Mouse (Mus musculus): Measurements from ENCODE around the gene Zfp281. TPM values are rescaled to one million over a fixed set of nuclear protein-coding genes. Genes with fewer than 3 reads are reported as not detected.

Zfp281 gene
- polyA plus RNA-seq (2012; rRNA removed): 17.0 TPM in 2 replicates

DNA sequence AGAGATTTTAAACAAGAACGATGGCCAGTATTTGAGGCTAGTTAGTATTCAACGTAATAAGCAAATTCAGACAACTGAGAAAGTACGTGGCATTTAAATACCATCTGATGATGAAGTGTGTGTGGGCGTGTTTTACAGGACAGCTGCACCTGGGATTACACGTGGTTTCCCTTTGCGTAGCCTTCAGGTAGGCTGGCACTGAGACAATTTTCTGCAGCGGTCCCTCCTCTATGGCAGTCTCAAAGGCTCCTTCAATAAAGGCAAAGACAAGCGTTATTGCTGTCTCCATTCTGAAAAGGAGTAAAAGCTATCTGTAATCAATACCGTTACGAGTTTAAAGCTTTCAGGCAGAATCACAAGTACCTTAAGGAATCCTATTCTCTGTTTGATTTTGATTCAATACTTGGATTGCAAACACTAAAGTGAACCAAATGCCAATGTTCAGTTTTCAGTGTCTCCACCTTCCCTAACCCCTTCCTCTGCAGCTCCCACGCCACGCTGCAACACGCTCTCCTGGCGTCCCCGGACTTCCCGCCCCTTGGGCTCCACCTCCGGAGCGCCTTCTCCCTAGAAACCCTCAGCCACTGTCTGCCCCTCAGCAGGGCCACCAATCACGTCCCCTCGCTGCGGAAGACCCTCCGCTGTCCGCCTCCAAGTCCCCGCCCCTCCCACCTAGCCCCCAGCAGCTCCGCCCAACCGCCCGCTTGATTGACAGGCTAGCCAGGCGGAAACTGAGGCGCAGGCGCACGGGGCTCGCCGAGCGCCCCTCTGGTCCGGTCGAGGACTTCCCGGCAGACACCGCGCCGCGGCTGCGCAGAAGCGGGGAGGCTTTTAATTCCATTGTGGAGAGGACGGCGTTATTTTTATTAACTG, at the start of gene Zfp281:
Gene Zfp281, plus strand, starts transcription at position 756 of the 873 bp plus-strand sequence.
- peak; percentile 92 to 97 for DNase-seq (ENCODE audit: extremely low spot score in 1 of 2, low spot score in 1 of 2)

DNA sequence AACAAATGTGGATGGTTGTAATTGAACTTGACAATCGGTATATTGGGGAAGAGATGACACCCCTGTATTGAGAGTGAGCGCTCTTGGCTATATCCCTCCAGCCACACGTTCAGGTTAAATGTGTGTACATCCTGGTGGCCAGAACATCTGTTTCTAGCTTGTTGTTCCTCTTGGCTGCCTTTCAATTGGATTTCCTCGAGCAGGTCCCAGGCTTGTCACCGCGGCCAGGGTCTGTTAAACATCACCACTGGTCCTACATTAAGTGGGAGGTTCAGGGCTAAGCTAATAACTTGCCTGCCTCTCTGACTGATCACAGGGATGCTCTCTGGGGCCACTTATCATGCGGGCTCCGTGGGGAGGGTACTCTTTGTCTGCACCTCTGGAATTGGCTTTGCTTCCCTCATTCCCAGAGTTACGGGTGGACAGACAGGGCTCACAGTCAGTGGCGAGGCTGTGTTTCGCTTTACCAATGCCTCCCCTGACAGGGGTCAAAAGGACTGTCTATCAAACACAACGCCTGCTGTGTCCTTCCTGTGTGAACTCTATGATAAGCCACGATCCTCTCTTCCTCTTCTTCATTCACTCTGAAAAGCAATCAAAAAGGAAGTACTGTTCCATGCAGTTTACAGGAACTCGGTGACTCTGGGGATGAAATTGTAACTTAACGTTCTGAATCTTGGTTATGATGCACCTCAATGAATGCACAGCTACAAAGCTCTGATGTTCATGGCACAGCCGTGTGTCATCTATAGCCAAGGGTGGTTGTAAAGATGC, 46.6 kb upstream of the Zfp281 start:
- no peak for DNase-seq (ENCODE audit: extremely low spot score in 1 of 2, low spot score in 1 of 2)

DNA sequence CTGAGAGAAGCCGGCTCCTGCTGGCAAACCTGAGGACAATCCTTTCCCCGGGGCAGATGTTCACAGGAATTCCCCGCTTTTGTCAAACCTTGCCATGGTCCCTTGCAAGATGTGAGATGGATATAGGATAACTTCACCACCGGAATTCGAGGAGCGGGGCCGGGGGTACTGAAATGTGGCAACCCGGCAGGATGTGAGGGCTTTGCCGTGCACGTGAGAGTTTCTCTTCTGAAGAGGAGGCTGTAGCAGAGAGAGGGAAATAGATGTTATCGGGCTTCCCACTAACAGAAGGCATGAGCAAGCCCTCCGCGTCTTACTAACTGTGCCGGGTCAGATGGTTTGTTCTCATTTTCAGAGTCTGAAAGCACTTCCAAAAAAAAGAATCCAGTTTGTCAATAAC, 45.3 kb upstream of the Zfp281 start:
- no peak for DNase-seq (ENCODE audit: extremely low spot score in 1 of 2, low spot score in 1 of 2)

DNA sequence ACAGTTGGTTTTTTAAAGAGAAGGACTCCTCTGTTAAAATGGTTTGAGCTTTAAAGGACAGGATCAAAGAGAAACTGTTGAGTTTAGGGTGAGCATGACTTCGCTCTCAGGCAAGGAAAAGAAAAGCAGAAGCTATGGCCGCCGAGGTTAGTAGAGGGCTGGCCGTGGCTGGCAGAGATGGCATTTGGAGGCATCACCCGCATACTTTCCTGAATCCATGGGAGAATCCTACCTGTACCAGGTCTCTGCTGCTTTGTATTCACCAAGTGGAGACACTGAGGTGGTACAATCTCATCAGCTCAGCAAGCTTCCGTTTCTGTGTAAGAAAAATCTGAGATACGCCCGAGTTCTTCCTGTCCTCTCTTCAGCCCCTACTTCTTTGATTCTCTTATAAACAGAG, 44.4 kb upstream of the Zfp281 start:
- DNase-seq (ENCODE audit: extremely low spot score in 1 of 2, low spot score in 1 of 2): no peak

DNA sequence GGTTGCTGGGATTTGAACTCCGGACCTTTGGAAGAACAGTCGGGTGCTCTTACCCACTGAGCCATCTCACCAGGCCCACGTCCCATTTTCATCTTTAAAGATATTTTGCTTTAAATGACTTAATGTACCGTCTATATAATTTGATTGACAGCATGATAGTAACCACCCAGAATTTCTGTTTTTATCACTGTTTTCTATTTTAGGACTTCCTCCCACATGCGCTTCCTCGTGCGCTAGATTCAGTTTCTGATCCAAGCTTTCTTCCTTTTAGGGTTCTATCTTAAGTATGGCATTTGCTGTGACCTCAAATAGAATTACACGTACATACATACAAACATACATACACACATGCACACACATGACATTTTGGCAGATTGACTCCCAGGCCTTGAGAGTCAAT, 42.9 kb upstream of the Zfp281 start:
- no peak for DNase-seq (ENCODE audit: extremely low spot score in 1 of 2, low spot score in 1 of 2)

DNA sequence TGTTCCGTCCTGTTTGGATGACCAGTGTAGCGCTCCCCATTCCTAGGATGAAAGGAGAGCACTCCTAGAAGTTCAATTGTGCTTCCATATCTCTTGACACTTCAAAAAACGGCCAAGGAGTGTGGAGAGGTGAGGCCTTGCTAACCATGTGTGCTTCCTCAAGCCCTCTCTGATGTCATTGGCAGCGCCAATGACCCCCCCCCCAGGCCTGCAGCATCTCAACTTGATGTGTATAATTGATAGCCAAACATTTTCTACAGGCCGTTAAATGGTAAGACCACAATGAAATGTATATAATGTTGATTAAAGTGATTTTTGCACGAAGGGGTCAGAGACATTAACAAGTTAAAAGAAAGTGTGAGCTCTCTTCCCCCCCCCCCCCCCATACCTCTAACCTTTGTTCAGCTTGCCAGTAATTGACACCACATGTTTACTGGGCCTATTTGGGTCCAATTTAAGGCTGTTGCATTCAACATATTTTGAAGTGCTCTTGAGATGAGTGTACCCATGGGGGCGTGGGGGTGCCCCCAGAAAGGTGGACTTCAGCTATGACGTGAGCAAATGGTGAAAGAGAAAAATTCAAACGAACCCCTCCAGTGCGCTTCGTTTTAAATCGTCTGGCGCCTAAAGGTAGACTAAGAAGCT, 36.8 kb upstream of the Zfp281 start:
- DNase-seq (ENCODE audit: extremely low spot score in 1 of 2, low spot score in 1 of 2): no peak

DNA sequence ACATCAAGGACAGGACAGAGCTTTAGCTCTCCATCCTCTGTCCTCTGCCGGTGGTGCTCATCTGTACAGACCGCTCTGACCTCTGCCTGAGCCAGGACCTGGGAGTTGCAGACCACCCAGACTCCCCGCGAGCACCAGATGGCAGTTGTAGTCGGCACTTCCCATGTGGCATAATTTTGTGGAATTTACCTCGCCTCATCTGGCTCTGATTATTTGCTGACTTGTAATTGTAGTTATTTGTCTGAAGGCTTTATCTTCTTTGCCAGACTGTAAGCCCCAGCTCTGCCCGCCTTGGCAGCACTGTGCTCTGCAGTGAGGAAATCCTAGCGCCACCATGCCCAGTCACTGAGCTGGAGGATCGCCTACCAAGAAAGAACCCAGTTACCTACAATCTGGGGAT, 35.8 kb upstream of the Zfp281 start:
- DNase-seq (ENCODE audit: extremely low spot score in 1 of 2, low spot score in 1 of 2): peak in 1 of 2 experiments; percentile 31

DNA sequence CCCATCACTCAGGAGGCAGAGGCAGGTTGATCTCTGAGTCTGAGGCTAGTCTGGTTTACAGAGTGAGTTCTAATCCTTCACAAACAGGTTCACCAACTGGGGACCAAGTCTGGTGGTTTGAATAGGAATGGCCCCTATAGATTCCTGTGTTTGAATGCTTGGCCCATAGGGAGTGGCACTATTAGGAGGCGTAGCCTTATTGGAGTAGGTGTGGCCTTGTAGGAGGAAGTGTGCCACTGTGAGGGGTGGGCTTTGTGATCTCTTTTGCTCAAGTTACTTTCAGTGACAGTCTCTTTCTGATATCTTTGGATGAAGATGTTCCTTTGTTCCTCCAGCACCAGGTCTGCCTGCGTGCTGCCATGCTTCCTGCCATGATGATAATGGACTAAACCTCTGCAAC, 32.0 kb upstream of the Zfp281 start:
- no peak for DNase-seq (ENCODE audit: extremely low spot score in 1 of 2, low spot score in 1 of 2)

DNA sequence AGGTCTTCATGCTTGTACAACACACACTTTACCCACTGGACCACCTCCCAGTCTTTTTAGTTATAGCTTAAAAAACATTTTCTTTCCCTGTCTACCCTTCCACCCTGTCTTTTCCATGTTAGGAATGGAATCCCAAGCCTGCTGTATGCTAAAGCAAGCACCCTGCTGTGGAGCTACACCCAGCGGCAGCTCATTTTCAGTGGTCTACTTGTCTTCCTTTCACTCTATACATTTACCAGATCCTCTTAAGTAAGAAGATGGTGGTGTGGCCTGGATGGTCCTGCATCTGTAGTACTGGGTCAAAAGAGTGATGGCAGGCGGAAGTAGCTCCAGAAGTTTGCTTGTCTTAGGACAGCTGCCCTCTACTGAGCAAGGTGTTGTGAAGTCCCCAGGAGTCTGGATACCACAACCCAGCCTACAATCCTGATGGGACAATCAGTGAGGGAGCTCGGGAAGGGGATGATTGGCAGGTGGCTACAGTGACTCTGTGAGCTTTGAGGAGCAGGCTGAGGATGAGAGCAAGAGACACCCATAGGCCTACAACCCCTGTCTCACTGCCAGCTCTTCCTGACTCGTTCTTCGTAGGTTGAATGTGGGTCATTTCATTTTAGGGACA, 30.4 kb upstream of the Zfp281 start:
- DNase-seq (ENCODE audit: extremely low spot score in 1 of 2, low spot score in 1 of 2): no peak

DNA sequence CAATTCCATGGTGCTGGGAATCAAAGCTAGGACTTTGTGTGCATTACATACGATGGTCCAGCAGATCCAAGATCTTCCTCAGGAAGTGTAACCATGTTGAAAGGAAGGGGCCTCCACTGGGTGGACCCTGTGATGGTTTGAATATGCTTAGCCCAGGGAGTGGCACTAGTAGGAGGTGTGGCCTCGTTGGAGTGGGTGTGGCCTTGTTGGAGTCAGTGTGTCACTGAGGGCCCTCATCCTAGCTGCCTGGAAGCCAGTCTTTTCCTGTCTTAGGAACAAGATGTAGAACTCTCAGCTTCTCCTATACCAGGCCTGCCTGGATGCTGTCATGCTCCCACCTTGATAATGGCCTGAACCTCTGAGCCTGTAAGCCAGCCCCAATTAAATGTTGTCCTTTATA, 27.9 kb upstream of the Zfp281 start:
- no peak for DNase-seq (ENCODE audit: extremely low spot score in 1 of 2, low spot score in 1 of 2)

DNA sequence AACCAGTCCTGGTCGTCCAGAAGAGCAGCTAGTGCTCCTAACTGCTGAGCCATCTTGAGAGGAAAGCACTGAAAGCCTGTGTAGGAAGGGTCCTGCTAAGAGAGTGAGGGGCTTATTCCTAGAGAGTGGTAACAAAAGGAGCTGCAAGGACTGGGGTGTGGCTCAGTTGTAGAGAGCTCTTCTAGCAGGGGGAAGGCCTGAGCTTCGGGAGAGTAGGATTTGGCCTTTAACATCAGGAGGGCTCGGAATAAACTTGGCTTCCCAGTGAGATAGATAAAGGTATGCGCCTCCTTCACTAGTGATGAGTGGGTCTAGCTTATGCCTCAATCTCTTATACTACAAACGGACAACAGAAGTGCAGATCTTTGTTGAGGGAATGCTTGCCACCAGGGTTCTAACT, 26.4 kb upstream of the Zfp281 start:
- DNase-seq (ENCODE audit: extremely low spot score in 1 of 2, low spot score in 1 of 2): no peak

DNA sequence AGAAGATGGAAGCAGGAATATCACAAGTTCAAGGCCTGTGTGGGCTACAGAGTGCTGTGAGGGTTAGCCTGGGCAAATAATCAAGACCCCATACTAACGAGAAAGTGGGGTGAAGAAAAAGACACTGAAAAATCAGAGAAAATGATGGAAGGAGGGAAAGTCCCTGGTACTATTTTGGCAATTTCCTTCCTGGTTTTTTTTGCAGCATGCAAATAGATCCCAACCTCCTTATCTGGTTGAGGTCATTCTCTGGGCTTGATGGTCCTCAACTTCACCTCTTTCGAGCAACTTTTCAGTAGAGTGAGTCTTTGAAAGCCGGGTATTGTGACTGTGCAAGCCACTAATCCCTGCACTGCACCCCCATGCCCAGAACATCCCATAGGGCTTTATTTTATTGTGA, 24.6 kb upstream of the Zfp281 start:
- no peak for DNase-seq (ENCODE audit: extremely low spot score in 1 of 2, low spot score in 1 of 2)

DNA sequence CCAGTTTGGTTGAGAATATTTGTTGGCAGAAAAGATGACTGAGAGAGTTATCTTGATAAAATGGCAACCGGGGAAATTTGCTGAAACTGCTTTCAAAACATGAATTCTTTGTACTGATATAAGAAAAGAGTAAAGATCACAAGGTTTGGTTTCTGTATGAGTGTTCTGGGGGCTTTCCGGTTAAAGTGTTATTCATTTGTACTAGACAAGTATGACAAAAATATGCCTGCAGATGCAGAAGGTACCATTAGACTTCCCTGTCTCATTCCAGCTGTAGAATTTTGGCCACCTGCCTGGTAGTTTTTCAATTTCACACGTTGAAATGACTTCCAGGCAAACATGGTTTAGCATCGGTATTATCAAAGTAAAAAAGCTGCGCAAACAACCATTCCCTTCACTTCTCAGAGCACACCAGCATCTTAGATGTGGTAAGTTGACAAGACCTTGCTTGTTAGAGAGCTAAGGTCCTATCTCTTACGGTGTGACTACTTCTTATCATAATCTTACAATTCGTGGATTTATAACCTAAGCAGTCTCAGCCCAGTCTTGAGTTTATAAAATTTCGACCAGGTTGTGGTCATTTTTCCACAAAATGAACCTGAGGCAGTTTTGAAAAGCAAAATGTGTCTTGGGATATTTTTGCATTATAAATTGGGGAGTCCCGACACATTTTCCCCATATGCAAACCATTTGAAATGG, 23.9 kb upstream of the Zfp281 start:
- DNase-seq (ENCODE audit: extremely low spot score in 1 of 2, low spot score in 1 of 2): no peak

DNA sequence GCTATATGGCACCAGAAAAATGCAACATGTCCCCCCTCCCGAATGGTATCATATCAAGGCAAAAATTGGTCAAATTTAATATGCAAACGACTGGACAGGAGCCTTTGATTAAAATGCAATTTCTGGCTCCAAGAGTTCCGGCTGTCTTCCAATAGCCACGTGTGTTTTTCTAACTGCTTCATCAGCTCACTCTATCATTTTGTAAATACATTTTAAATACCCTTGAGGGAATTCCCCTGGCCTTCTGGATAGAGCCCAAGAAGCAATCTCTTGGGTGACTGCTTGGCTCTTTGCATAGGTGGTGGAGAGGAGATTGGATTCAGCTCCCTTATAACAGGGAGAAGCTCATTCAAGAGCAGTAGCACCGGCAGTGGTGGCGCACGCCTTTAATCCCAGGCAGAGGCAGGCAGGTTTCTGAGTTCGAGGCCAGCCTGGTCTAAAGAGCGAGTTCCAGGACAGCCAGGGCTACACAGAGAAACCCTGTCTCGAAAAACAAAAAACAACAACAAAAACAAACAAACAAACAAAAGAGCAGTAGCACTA, 23.3 kb upstream of the Zfp281 start:
- no peak for DNase-seq (ENCODE audit: extremely low spot score in 1 of 2, low spot score in 1 of 2)

DNA sequence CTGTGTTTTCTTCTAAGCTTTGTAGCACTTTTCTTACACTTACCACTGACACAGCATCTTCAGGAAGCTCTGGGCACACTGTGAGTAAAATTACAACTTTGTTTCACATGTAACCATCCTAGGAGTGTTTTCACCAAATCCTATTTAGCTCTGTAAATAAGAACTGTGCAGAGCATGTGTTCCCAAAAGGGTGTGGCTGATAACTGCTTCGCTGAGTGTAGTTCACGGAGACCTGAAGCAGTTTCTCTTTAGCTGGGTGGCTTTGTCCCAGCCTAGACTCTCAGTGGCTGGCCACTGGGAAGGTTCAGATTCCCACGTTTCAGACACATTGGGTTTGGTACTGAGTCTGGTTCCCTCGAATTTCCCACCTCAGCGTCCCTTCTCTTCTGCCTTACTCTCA, 22.4 kb upstream of the Zfp281 start:
- no peak for DNase-seq (ENCODE audit: extremely low spot score in 1 of 2, low spot score in 1 of 2)

DNA sequence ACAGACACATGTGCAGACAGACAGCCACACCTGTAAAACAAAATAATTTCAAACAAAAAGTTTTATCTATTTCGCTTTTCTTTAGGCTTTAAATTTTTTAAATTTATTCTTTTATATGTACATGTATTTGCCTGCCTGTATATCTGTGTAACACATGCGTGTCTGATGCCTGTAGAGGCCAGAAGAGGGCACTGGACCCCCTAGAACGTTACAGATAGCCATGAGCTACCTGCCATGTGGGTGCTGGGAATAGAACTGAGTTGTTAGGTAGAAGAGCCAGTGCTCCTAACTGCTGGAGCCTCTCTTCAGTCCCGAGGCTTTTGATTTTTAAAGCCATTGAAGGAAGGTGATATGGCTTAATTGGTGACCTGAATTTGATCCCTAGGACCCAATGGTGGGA, 20.5 kb upstream of the Zfp281 start:
- DNase-seq (ENCODE audit: extremely low spot score in 1 of 2, low spot score in 1 of 2): no peak

DNA sequence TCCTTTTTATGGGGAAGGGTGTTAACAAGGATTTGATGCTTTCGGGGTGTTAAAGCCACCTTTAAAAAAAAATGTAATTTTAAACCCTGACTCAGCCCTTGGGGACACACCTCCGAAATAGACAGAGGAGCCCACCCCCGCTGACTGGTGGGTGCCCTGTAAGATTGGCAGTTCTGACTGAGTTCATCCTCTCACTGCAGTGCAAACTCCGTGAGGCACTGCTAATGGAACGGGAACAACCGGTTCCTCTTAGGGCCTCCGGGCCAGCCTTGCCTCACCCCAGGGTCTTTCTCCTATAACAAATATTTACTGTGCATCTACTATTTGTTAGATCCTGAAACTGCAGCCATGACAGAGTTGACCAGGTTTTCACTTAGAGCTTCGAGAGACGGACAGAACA, 18.9 kb upstream of the Zfp281 start:
- peak in 1 of 2 experiments; percentile 28 for DNase-seq (ENCODE audit: extremely low spot score in 1 of 2, low spot score in 1 of 2)

DNA sequence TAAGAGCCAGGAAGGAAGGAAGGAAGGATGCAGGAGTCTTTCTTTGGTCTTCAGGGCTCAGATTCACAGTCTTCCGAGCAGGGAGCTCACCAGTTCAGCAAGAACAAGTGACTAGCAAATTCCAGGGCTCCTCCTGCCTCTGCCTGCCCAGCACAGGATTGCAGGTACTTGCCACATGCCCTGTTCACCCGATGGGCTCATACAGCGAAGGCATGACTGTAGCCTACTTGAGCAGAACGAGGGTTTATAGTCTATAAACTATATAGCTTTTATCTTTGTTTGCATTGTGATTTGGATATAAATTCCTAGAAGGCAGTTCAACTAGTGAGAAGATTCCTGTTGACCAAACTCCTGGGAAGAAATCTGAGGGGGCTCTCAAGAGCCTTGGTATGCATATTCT, 18.4 kb upstream of the Zfp281 start:
- DNase-seq (ENCODE audit: extremely low spot score in 1 of 2, low spot score in 1 of 2): no peak

DNA sequence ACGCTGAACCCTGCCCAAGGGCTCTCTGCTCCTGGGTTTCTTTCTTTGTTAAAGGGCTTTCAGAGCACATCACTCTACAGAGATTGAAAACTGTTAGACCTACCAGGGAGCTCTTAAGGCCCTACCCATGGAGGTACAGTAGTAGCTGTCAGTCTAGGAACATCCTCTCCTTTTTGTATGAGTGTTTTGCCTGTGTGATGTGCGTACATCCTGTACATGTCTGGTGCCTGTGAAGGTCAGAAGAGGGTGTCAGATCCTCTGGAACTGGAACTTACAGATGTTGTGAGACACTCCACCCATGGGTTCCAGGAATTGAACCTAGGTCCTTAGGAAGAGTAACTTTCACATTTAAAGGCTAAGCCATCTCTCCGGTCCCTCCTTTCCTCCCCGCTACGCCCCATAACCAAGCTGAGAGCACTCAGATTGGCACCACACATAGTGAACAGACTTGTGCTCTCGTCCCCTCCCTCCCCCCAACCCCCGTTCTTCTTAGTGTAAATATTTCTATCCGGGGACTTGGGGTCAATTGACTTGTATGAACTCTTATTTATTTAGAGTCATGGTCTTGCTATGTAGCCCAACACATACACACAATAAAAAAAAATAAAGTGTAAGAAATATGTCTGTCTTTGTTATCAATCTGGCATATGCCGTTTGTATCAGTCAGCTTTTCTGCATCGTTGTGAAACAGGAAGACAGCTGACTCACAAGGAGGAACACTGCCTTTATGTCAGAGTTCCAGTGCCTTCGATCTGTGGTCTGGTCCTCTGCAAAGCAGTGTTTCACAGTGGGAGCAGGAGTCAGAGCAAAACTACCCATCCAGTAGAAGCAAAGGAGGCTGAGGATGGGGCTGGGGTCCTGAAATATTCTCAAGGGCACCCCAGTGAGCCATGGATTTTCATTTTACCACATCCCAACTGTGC, 16.1 kb upstream of the Zfp281 start:
- DNase-seq (ENCODE audit: extremely low spot score in 1 of 2, low spot score in 1 of 2): no peak
